ENCODE assay signal across 8 mouse cellular contexts in genomic region chr11:53770125-53770791, GRCm38 (mm10). TPM values are rescaled to one million over a fixed set of nuclear protein-coding genes. Genes with fewer than 3 reads are reported as not detected.
DNase-seq lines count a peak whose midpoint lies in the region; ATAC-seq and TF ChIP-seq lines count a peak whose summit lies in the region.

No protein-coding gene starts in this region.

- peak overlapping the region; percentile 84 for H3K4me2 ChIP-seq in heart, postnatal 0 days (ENCODE audit: low read depth, low read length)
- peak overlapping the region; percentile 87 for H3K4me2 ChIP-seq in lung, embryonic 14.5 days

- peak overlapping the region; percentile 77 for H3K27ac ChIP-seq in embryonic fibroblast, embryonic 13.5 days (ENCODE audit: insufficient read depth, low read length)
- peak overlapping the region; percentile 87 for H3K27ac ChIP-seq in heart, postnatal 0 days (ENCODE audit: low read depth)
- peak overlapping the region; percentile 73 for H3K27ac ChIP-seq in lung, embryonic 14.5 days (ENCODE audit: low read depth)
- H3K27ac ChIP-seq in thymus, adult 2 months (ENCODE audit: control insufficient read depth, insufficient read depth, low read length), result peak overlapping the region; percentile 79

- peak overlapping the region; percentile 84 for H3K4me3 ChIP-seq in embryonic fibroblast, embryonic 13.5 days (ENCODE audit: insufficient read depth, low read length)
- peak overlapping the region; percentile 83 for H3K4me3 ChIP-seq in heart, postnatal 0 days (ENCODE audit: low read depth, low read length)
- peak overlapping the region; percentile 71 for H3K4me3 ChIP-seq in lung, embryonic 14.5 days (ENCODE audit: low read depth, low read length)
- H3K4me3 ChIP-seq in thymus, adult 2 months (ENCODE audit: control insufficient read depth, insufficient read depth, low read length), result peak overlapping the region; percentile 91

- no peak for TF ChIP-seq CTCF in embryonic fibroblast, embryonic 13.5 days (IDR thresholded peaks at IDR 0.05; ENCODE audit: borderline replicate concordance, insufficient read depth, low read length)
- TF ChIP-seq CTCF in heart, postnatal 0 days (IDR thresholded peaks at IDR 0.05; ENCODE audit: low read depth), result no peak
- TF ChIP-seq CTCF in lung, embryonic 14.5 days (IDR thresholded peaks at IDR 0.05; ENCODE audit: low read depth), result no peak
- 0 out of 2 replicates have a peak, but pooled peaks have one; percentile 23 for TF ChIP-seq CTCF in thymus, adult 2 months (IDR thresholded peaks at IDR 0.05; ENCODE audit: borderline replicate concordance, control insufficient read depth, extremely low read depth, insufficient read depth, low read length, poor library complexity)

- H3K9ac ChIP-seq in heart, postnatal 0 days (replicated peaks; ENCODE audit: low read depth, low read length), result peak overlapping the region; percentile 82
- H3K9ac ChIP-seq in lung, embryonic 14.5 days, result peak overlapping the region; percentile 71

- H3K36me3 ChIP-seq in heart, postnatal 0 days (replicated peaks; ENCODE audit: control insufficient read depth, insufficient read depth, low read length), result peaks cover 29% of the 10 kb centered on the region
- peaks cover 23% of the 10 kb centered on the region for H3K36me3 ChIP-seq in lung, embryonic 14.5 days (ENCODE audit: insufficient read depth)
- H3K36me3 ChIP-seq in thymus, adult 2 months (ENCODE audit: control insufficient read depth, insufficient read depth, low read length), result peaks cover 27% of the 10 kb centered on the region

- TF ChIP-seq POLR2A in embryonic fibroblast, embryonic 13.5 days (IDR thresholded peaks at IDR 0.05; ENCODE audit: low read depth, low read length), result no peak
- TF ChIP-seq POLR2A in thymus, adult 2 months (IDR thresholded peaks at IDR 0.05; ENCODE audit: control insufficient read depth, extremely low read depth, insufficient read depth, low read length, poor library complexity), result no peak

- peak; percentile 87 to 92 for DNase-seq in adrenal gland, postnatal 36 days
- DNase-seq in heart, postnatal 0 days (ENCODE audit: low spot score), result peak; percentile 73
- DNase-seq in kidney, postnatal 25 days, result peak; percentile 75 to 85
- DNase-seq in lung, embryonic 14.5 days, result peak; percentile 89
- DNase-seq in ovary, adult 18-20 months (ENCODE audit: low spot score), result peak; percentile 70
- DNase-seq in thymus, adult 2 months, result peak; percentile 74

- ATAC-seq in CD4-positive, CD25-positive, alpha-beta regulatory T cell, adult 4 months, result peak; percentile 44
- ATAC-seq in heart, postnatal 0 days (ENCODE audit: insufficient read depth, low read depth), result peak; percentile 88
- peak; percentile 89 for ATAC-seq in lung, embryonic 14.5 days (ENCODE audit: insufficient read depth)

- H3K9me3 ChIP-seq in heart, postnatal 0 days (replicated peaks; ENCODE audit: control insufficient read depth, low read length), result no peaks in the 10 kb centered on the region
- H3K9me3 ChIP-seq in lung, embryonic 14.5 days (ENCODE audit: low read depth, low read length), result no peaks in the 10 kb centered on the region

- WGBS in heart, postnatal 0 days, result under 1% methylated on average over 73 of the region's 75 CpGs
- WGBS in lung, embryonic 14.5 days, result under 1% methylated on average over 75 of the region's 75 CpGs
- WGBS in thymus, adult 2 months, result under 1% methylated on average over 75 of the region's 75 CpGs

- peaks cover 3% of the 10 kb centered on the region; the same call in 1 of the 2 replicates for H3K4me1 ChIP-seq in embryonic fibroblast, embryonic 13.5 days (ENCODE audit: control insufficient read depth, insufficient read depth, low read length)
- no peaks in the 10 kb centered on the region for H3K4me1 ChIP-seq in heart, postnatal 0 days (ENCODE audit: control insufficient read depth, insufficient read depth)
- no peaks in the 10 kb centered on the region for H3K4me1 ChIP-seq in lung, embryonic 14.5 days (ENCODE audit: insufficient read depth)
- peaks cover 34% of the 10 kb centered on the region for H3K4me1 ChIP-seq in thymus, adult 2 months (replicated peaks; ENCODE audit: control insufficient read depth, insufficient read depth, low read length)

- no peaks in the 10 kb centered on the region for H3K27me3 ChIP-seq in heart, postnatal 0 days (ENCODE audit: control insufficient read depth, insufficient read depth, low read length)
- H3K27me3 ChIP-seq in lung, embryonic 14.5 days (ENCODE audit: insufficient read depth, low read length), result no peaks in the 10 kb centered on the region
- no peaks in the 10 kb centered on the region for H3K27me3 ChIP-seq in thymus, adult 2 months (ENCODE audit: control insufficient read depth, insufficient read depth, low read length)

- no peak for TF ChIP-seq EP300 in heart, postnatal 0 days (IDR thresholded peaks at IDR 0.05; ENCODE audit: low read depth)

RNA-seq across cellular contexts. Expression of gene Irf1, which starts 0.4 kb away (rescaled TPM):
- 100 to 1,000 TPM; 310 to 397 TPM for polyA plus RNA-seq in CD4-positive, CD25-positive, alpha-beta regulatory T cell, adult 4 months (2017; shearing (Covaris generic))
- 10 to 100 TPM; 24.3 to 26.0 TPM for total RNA-seq in adrenal gland, postnatal 36 days (2021)
- polyA plus RNA-seq in embryonic fibroblast, embryonic 13.5 days (2011; ENCODE audit: insufficient read length, low read depth, missing spikeins), result 19.7 and 35.1 TPM in 2 replicates
- total RNA-seq in heart, postnatal 0 days (2014; rRNA removed; ENCODE audit: low replicate concordance), result 4.6 and 9.1 TPM in 2 replicates
- 9.4 and 9.6 TPM in 2 replicates for polyA plus RNA-seq in heart, postnatal 0 days (2015; fragmentation: Nextera tagmentation; extraction: Ambion mirVana)
- 17.3 and 17.9 TPM in 2 replicates for polyA plus RNA-seq in lung, embryonic 14.5 days (2014; fragmentation: Nextera tagmentation; extraction: Ambion mirVana)
- polyA plus RNA-seq in thymus, adult 2 months (2012; rRNA removed), result 162 and 169 TPM in 2 replicates

RNA-seq across cellular contexts. Expression of gene Gm17334, which starts 2.7 kb away (rescaled TPM):
- polyA plus RNA-seq in CD4-positive, CD25-positive, alpha-beta regulatory T cell, adult 4 months (2017; shearing (Covaris generic)), result 1 to 10 TPM; 6.1 to 9.8 TPM
- total RNA-seq in adrenal gland, postnatal 36 days (2021), result 1 to 10 TPM in 1 of 2 experiments, not detected in 1; 1.1 TPM
- polyA plus RNA-seq in embryonic fibroblast, embryonic 13.5 days (2011; ENCODE audit: insufficient read length, low read depth, missing spikeins), result not detected in 2 replicates
- total RNA-seq in heart, postnatal 0 days (2014; rRNA removed; ENCODE audit: low replicate concordance), result not detected in 2 replicates
- polyA plus RNA-seq in heart, postnatal 0 days (2015; fragmentation: Nextera tagmentation; extraction: Ambion mirVana), result not detected in 2 replicates
- 0.22 and 0.28 TPM in 2 replicates for polyA plus RNA-seq in lung, embryonic 14.5 days (2014; fragmentation: Nextera tagmentation; extraction: Ambion mirVana)
- polyA plus RNA-seq in thymus, adult 2 months (2012; rRNA removed), result 0.86 and 0.98 TPM in 2 replicates

RNA-seq across cellular contexts. Expression of gene Il5, which starts 49.7 kb away (rescaled TPM):
- polyA plus RNA-seq in CD4-positive, CD25-positive, alpha-beta regulatory T cell, adult 4 months (2017; shearing (Covaris generic)), result not detected
- not detected for total RNA-seq in adrenal gland, postnatal 36 days (2021)
- not detected in 2 replicates for polyA plus RNA-seq in embryonic fibroblast, embryonic 13.5 days (2011; ENCODE audit: insufficient read length, low read depth, missing spikeins)
- total RNA-seq in heart, postnatal 0 days (2014; rRNA removed; ENCODE audit: low replicate concordance), result not detected in 2 replicates
- polyA plus RNA-seq in heart, postnatal 0 days (2015; fragmentation: Nextera tagmentation; extraction: Ambion mirVana), result 0.07 TPM in 2 replicates
- not detected in 2 replicates for polyA plus RNA-seq in lung, embryonic 14.5 days (2014; fragmentation: Nextera tagmentation; extraction: Ambion mirVana)
- 0.56 and 0.84 TPM in 2 replicates for polyA plus RNA-seq in thymus, adult 2 months (2012; rRNA removed)

Comparison
In these comparisons a context has a peak if more than half of its experiments do, and no peak if none do; other contexts are left out.
1. Peak in every context shown above with its lines: DNase-seq, ATAC-seq, H3K4me3 ChIP-seq and H3K27ac ChIP-seq.